Mouse (Mus musculus) lung, embryonic 16.5 days (tissue): ENCODE results near the gene Nup37. TPM values are rescaled to one million over a fixed set of nuclear protein-coding genes. Genes with fewer than 3 reads are reported as not detected.
A peak's percentile ranks its signal among the peaks of the same experiment; 100 is the strongest.

Experiments used
- ATAC-seq: fragments of 200-750 bp; cut with Nextera tagmentation; 2 replicates; pipeline ENCODE4 v1.8.0; 2017; ENCODE audit warnings: low read depth, mild to moderate bottlenecking, moderate library complexity
- H3K27ac ChIP-seq: fragments of 300-500 bp; sonication (generic); 2 replicates; pipeline ENCODE4 v1.5.1; 2014; ENCODE audit warnings: mild to moderate bottlenecking, control low read depth, low read length
- H3K27me3 ChIP-seq: fragments of 300-500 bp; sonication (generic); 2 replicates; pipeline ENCODE4 v1.6.1; 2014; ENCODE audit warnings: low read depth, low read length, mixed read lengths; ENCODE audit not compliant: control insufficient read depth, insufficient read depth
- H3K36me3 ChIP-seq: fragments of 300-500 bp; sonication (generic); 2 replicates; pipeline ENCODE4 v1.6.1; 2014; ENCODE audit warnings: low read length; ENCODE audit not compliant: control insufficient read depth, insufficient read depth
- H3K4me1 ChIP-seq: fragments of 300-500 bp; sonication (generic); replicated peaks from 2 replicates; pipeline ENCODE4 v1.6.1; 2014; ENCODE audit warnings: low read length, mixed read lengths; ENCODE audit not compliant: control insufficient read depth, insufficient read depth
- H3K4me2 ChIP-seq: fragments of 300-500 bp; sonication (generic); 2 replicates; pipeline ENCODE4 v1.6.1; 2014; ENCODE audit warnings: low read depth, low read length, control low read depth
- H3K4me3 ChIP-seq: fragments of 300-500 bp; sonication (generic); 2 replicates; pipeline ENCODE4 v1.5.1; 2014; ENCODE audit warnings: mild to moderate bottlenecking, low read length, control low read depth
- H3K9ac ChIP-seq: fragments of 300-500 bp; sonication (generic); 2 replicates; pipeline ENCODE4 v1.6.1; 2014; ENCODE audit warnings: low read length, control low read depth
- H3K9me3 ChIP-seq: fragments of 300-500 bp; sonication (generic); 2 replicates; pipeline ENCODE4 v1.6.1; 2016; ENCODE audit warnings: low read length; ENCODE audit not compliant: control insufficient read depth
- WGBS: fragments of 180-500 bp; shearing (Covaris S2); extraction: QIAGEN DNeasy Blood & Tissue Kit; methylation state at CpG from one replicate; pipeline ENCODE4 v1.1.7; 2014; 5-methylcytosine and 5-hydroxymethylcytosine counted together
- polyA plus RNA-seq: library from polyadenylated mRNA; unstranded; fragments of >200 nt; fragmentation: Nextera tagmentation; extraction: Ambion mirVana; gene quantifications from 2 replicates; pipeline ENCODE4 v1.2.1, GENCODE M21; 2015

Nup37 gene
- polyA plus RNA-seq, result 73.1 and 80.8 TPM in 2 replicates

DNA sequence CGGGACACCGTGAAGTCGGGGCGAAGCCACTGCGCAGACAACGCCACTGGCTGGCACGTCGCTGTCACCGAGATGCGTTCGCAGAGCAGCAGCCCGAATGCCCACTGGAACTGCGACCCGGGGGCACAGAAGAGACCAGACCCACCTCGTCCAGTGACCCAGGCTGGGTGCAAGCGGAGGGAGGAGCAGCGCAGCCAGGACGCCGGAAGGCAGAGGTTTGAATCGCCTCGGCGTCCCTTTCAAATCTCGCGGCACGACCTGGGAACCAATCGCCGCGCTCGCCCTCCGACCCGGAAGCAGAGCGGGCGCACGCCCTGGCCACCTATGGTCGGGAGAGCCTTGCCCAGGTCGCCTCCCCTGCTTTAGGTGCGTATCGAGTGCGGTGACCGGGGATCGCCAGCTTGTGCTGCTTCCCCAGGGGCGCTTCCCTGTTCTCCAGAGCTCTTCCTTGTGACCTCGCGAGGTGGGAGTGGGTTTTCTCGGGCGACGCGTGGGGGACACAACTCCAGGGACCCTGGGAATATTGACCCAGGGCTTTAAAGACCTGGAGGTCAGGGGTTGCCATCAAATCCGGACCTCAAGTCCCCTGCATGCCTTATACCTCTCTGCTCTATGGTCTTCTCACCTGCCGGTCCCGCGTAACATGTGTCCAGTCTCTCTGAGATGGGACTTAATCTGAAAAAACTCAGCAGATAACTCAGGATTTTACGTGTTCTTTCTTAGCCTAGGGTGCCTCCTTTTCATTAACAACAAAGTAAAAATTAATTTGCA is at the start of gene Nup37, which contains the start of gene Parpbp:
Gene Nup37 (plus strand): TSS at position 286 of the 771 bp plus-strand sequence.
Gene Parpbp (minus strand): TSS at position 235 of the 771 bp plus-strand sequence.
- Histone ChIP-seq H3K9ac (peak within 1 kb of the TSS; percentile 88), H3K9me3 (no peaks in the 10 kb centered on the region), H3K4me3 (peak within 1 kb of the TSS; percentile 91), H3K27ac (peak within 1 kb of the TSS; percentile 16; the same call in 1 of the 2 replicates), H3K4me2 (peak within 1 kb of the TSS; percentile 84), H3K27me3 (no peaks in the 10 kb centered on the region), H3K36me3 (peaks cover 12% of the 10 kb centered on the region), H3K4me1 (peaks cover 19% of the 10 kb centered on the region)
- peak; percentile 97 for ATAC-seq
- WGBS, result under 1% methylated on average over 53 of the region's 53 CpGs

DNA sequence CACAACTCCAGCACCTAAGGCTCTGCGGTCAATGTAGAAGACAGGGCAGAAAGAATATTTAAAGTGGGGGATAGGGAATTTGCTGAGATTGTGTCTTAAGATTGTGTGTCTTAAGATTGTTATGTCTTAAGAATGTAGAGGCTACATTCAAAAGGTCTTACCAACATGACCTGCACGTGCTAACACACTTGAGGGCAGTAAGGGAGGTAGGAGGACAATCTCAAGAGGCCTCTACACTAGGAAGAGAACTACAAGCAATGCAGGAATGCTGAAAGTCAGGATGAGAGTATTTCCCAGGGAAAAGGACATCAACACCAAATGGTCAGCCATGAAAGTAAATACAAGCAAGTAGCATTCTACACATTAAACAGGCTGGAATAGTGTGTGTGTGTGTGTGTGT is 40.6 kb upstream of the Nup37 start:
- Histone ChIP-seq H3K4me1 (no peaks in the 10 kb centered on the region), H3K36me3 (no peaks in the 10 kb centered on the region; the same call in 1 of the 2 replicates), H3K4me3 (no peak overlapping the region), H3K27ac (no peak overlapping the region), H3K4me2 (no peak overlapping the region), H3K9ac (no peak overlapping the region), H3K9me3 (no peaks in the 10 kb centered on the region), H3K27me3 (no peaks in the 10 kb centered on the region)
- ATAC-seq, result no peak
- WGBS, result 72% methylated on average over 2 of the region's 2 CpGs

DNA sequence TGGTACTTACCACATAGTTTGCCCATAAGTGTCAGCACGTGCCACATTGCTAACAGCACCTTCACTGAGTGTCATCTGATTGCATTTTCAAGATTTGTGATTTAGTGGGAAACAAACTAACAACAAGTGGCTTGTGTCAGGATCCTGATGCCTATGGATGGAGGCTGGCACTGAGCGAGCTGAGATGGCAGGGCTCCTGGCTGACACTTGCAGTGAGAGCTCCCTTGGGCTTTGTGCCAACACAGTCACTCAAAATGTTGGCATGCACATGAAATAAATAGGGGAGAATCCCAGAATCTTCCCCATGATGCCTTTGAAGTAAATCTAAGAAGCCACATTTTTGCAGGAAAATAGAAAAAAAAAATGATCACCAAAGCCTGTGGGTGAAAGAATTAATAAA is 33.5 kb upstream of the Nup37 start:
- Histone ChIP-seq H3K27ac (no peak overlapping the region), H3K4me2 (no peak overlapping the region), H3K36me3 (no peaks in the 10 kb centered on the region; the same call in 1 of the 2 replicates), H3K4me1 (no peaks in the 10 kb centered on the region), H3K27me3 (no peaks in the 10 kb centered on the region), H3K9ac (no peak overlapping the region), H3K9me3 (no peaks in the 10 kb centered on the region), H3K4me3 (no peak overlapping the region)
- 62% methylated on average over 2 of the region's 2 CpGs for WGBS
- ATAC-seq, result no peak

DNA sequence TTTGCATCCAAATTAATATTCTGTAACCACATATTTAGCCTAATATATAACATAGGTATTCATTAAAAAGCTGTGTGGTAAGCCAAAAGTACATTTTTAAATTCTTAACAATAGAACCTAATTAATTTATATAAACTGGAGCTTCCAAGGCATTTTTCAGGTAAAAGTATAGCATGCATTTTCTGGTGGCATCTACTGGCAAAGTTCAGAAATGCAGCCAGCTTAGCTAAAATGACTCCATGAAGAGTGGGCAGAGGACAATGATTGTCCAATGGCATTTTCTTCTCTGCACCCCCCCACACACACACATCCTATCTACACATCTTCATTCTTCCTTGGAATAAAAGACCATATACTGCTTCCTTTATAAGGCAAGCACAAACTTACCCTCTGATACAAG is 27.1 kb upstream of the Nup37 start:
- Histone ChIP-seq H3K4me1 (no peaks in the 10 kb centered on the region), H3K9ac (no peak overlapping the region), H3K27ac (no peak overlapping the region), H3K4me2 (no peak overlapping the region), H3K36me3 (peaks cover 4% of the 10 kb centered on the region), H3K27me3 (no peaks in the 10 kb centered on the region), H3K9me3 (no peaks in the 10 kb centered on the region), H3K4me3 (no peak overlapping the region)
- ATAC-seq, result no peak

DNA sequence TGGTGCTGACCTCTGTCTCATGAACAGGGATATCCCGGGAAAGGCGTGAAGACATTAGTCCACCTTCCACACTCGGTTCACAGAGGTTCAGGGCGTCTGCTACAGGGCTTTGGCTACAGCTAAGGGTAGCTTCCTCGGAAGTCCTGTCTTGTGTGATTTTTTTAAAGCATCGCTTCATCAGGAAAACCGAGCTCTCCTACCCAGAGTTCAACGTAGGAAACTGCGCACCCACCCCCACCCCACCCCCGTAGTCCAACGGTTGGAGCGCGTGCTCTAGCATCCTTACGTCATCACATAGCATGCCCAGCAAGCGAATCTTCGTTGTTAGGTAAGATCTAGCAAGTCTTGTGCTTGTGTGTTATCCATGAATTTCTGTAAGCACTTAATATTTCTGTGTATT is 11.2 kb upstream of the Nup37 start:
- no peak overlapping the region for H3K9ac ChIP-seq
- H3K27me3 ChIP-seq, result no peaks in the 10 kb centered on the region
- H3K4me3 ChIP-seq, result no peak overlapping the region
- no peaks in the 10 kb centered on the region for H3K4me1 ChIP-seq
- no peak for ATAC-seq
- H3K36me3 ChIP-seq, result 0 out of 2 replicates have a peak, but pooled peaks cover 6% of the 10 kb centered on the region
- no peak overlapping the region for H3K27ac ChIP-seq
- 93% methylated on average over 16 of the region's 16 CpGs for WGBS
- no peaks in the 10 kb centered on the region for H3K9me3 ChIP-seq
- H3K4me2 ChIP-seq, result no peak overlapping the region

DNA sequence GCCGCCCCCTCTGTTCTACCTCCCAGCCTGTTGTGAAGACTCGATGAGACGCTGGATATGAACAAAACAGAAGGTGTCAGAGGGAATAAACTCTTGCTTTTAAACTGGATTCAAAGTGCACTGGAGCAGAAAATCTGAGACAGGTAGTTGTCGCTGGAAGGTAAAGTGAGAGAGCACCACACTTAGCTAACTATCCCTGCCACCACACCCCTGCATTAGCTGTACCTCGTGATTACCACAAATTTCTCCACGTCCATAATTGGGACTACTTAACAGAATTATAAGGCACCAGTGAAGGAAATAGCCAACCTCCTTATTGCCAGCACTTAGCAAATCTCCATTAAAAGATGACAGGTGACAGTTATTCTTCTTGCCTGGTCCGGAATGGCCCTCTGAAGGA is 605 bp upstream of the Nup37 start:
- 16% methylated on average over 7 of the region's 7 CpGs for WGBS
- H3K9ac ChIP-seq, result peak overlapping the region; percentile 88
- no peaks in the 10 kb centered on the region for H3K27me3 ChIP-seq
- H3K36me3 ChIP-seq, result peaks cover 12% of the 10 kb centered on the region
- peaks cover 19% of the 10 kb centered on the region for H3K4me1 ChIP-seq
- ATAC-seq, result 0 out of 2 replicates have a peak, but pooled peaks have one; percentile 3
- peak overlapping the region; percentile 91 for H3K4me3 ChIP-seq
- H3K4me2 ChIP-seq, result peak overlapping the region; percentile 84
- peak overlapping the region; percentile 16; the same call in 1 of the 2 replicates for H3K27ac ChIP-seq
- no peaks in the 10 kb centered on the region for H3K9me3 ChIP-seq

DNA sequence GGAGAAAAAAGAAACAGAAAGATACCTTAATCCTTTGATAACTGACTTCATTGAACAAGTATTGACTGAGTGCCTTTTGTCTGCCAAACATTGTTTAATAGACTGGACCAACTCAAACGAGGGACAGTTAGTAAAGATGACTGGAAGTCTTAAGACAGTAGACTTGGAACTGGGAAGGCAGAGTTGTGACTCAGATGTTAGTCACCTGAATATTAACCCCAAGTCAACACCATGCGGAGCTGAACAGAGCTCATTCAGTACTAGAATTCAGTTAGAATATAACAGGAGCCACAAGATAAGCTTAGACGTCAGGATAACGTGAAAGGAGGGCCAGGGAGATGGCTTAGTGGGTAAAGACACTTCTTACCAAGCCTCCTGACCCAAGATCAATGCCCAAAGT is 3.6 kb downstream of the Nup37 start:
- H3K9ac ChIP-seq, result no peak overlapping the region
- peaks cover 31% of the 10 kb centered on the region for H3K36me3 ChIP-seq
- ATAC-seq, result no peak
- H3K4me2 ChIP-seq, result no peak overlapping the region
- no peak overlapping the region for H3K4me3 ChIP-seq
- no peaks in the 10 kb centered on the region for H3K9me3 ChIP-seq
- peaks cover 14% of the 10 kb centered on the region for H3K4me1 ChIP-seq
- no peak overlapping the region for H3K27ac ChIP-seq
- 83% methylated on average over 4 of the region's 4 CpGs for WGBS
- no peaks in the 10 kb centered on the region for H3K27me3 ChIP-seq

DNA sequence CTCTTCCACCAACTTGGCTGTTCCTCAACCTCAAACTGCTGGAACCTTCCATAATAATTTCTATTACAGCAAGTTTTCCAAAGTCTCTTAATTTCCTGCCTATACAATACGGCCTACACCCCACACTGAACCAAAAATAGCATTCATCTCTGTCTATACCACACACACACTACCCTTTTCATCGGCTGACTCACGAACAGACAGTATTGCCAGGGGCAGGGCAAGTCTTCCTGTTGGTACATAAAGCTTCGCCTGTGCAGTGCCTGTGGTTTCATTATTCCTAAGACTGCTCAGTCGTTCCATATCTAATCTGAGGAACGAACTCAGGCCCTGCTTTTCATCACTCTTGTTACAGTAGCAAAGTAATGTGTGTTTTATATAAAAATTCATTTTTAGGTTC is 4.9 kb downstream of the Nup37 start:
- Histone ChIP-seq H3K9me3 (no peaks in the 10 kb centered on the region), H3K4me2 (no peak overlapping the region), H3K4me3 (no peak overlapping the region), H3K27ac (no peak overlapping the region), H3K4me1 (peaks cover 6% of the 10 kb centered on the region), H3K9ac (no peak overlapping the region), H3K36me3 (peaks cover 33% of the 10 kb centered on the region), H3K27me3 (no peaks in the 10 kb centered on the region)
- WGBS, result 86% methylated on average over 6 of the region's 6 CpGs
- ATAC-seq, result no peak

DNA sequence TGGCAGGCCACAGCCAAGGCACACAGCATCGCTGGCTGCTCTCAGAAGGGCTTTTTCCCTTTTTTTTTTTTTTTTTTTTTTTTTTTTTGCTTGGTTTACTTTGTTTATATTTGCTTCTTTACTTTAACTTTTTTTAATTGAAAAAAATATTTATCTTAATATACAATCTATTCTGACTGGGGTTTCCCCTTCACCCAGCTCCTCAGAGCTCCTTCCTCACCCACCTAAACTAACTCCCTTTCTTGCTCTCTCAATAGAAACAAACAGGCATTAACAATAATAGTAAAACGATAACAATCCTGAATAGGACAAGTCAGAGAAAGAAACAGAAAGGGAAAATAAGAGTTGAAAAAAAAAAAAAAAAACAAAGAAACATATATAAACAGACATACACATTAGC is 15.3 kb downstream of the Nup37 start:
- no peak overlapping the region for H3K9ac ChIP-seq

More for the DNA sequence above, 15.3 kb downstream of the Nup37 start:
- H3K27me3 ChIP-seq, result no peaks in the 10 kb centered on the region
- H3K27ac ChIP-seq, result no peak overlapping the region
- H3K4me2 ChIP-seq, result no peak overlapping the region
- H3K36me3 ChIP-seq, result peaks cover 14% of the 10 kb centered on the region
- peaks cover 3% of the 10 kb centered on the region for H3K9me3 ChIP-seq
- ATAC-seq, result no peak
- H3K4me3 ChIP-seq, result no peak overlapping the region
- H3K4me1 ChIP-seq, result no peaks in the 10 kb centered on the region
- 91% methylated on average over 2 of the region's 2 CpGs for WGBS
